Mouse (Mus musculus) neural tube, embryonic 13.5 days (tissue): ENCODE data around the gene Pidd1. TPM values are rescaled to one million over a fixed set of nuclear protein-coding genes. Genes with fewer than 3 reads are reported as not detected.
A peak's percentile ranks its signal among the peaks of the same experiment; 100 is the strongest.
"Not testable (repeated sequence)": the region's sequence is repeated elsewhere in the genome, so short reads cannot be mapped to it uniquely, and the experiment has no call there.

Source experiments
- ATAC-seq: fragments of 200-750 bp; cut with Nextera tagmentation; 2 replicates; pipeline ENCODE4 v1.8.0; 2017; ENCODE audit warnings: low read depth, mild to moderate bottlenecking, moderate TSS enrichment, moderate library complexity
- H3K27ac ChIP-seq: fragments of 300-500 bp; sonication (generic); replicated peaks from 2 replicates; pipeline ENCODE4 v1.5.1; 2015; ENCODE audit warnings: moderate library complexity, mild to moderate bottlenecking, inconsistent platforms
- H3K27me3 ChIP-seq: fragments of 300-500 bp; sonication (generic); 2 replicates; pipeline ENCODE4 v1.6.1; 2015; ENCODE audit warnings: mild to moderate bottlenecking, inconsistent platforms
- H3K36me3 ChIP-seq: fragments of 300-500 bp; sonication (generic); 2 replicates; pipeline ENCODE4 v1.6.1; 2015; ENCODE audit warnings: mild to moderate bottlenecking, inconsistent platforms
- H3K4me1 ChIP-seq: fragments of 300-500 bp; sonication (generic); replicated peaks from 2 replicates; pipeline ENCODE4 v1.6.1; 2015; ENCODE audit warnings: inconsistent platforms
- H3K4me2 ChIP-seq: fragments of 300-500 bp; sonication (generic); 2 replicates; pipeline ENCODE4 v1.6.1; 2015; ENCODE audit warnings: inconsistent platforms, mild to moderate bottlenecking, moderate library complexity
- H3K4me3 ChIP-seq: fragments of 300-500 bp; sonication (generic); 2 replicates; pipeline ENCODE4 v1.5.1; 2015; ENCODE audit warnings: mild to moderate bottlenecking, inconsistent platforms
- H3K9ac ChIP-seq: fragments of 300-500 bp; sonication (generic); 2 replicates; pipeline ENCODE4 v1.6.1; 2015; ENCODE audit warnings: moderate library complexity, mild to moderate bottlenecking, inconsistent platforms
- H3K9me3 ChIP-seq: fragments of 300-500 bp; sonication (generic); 2 replicates; pipeline ENCODE4 v1.6.1; 2016; ENCODE audit warnings: inconsistent platforms
- WGBS: fragments of 180-500 bp; shearing (Covaris S2); methylation state at CpG from one replicate; pipeline ENCODE4 v1.1.7; 2015; 5-methylcytosine and 5-hydroxymethylcytosine counted together
- polyA plus RNA-seq: library from polyadenylated mRNA; unstranded; fragments of >200 nt; fragmentation: Nextera tagmentation; extraction: Ambion mirVana; gene quantifications from 2 replicates; pipeline ENCODE4 v1.2.1, GENCODE M21; 2015

The Pidd1 gene
- polyA plus RNA-seq, 1 experiment from 2014 or later, result 3.9 TPM

DNA sequence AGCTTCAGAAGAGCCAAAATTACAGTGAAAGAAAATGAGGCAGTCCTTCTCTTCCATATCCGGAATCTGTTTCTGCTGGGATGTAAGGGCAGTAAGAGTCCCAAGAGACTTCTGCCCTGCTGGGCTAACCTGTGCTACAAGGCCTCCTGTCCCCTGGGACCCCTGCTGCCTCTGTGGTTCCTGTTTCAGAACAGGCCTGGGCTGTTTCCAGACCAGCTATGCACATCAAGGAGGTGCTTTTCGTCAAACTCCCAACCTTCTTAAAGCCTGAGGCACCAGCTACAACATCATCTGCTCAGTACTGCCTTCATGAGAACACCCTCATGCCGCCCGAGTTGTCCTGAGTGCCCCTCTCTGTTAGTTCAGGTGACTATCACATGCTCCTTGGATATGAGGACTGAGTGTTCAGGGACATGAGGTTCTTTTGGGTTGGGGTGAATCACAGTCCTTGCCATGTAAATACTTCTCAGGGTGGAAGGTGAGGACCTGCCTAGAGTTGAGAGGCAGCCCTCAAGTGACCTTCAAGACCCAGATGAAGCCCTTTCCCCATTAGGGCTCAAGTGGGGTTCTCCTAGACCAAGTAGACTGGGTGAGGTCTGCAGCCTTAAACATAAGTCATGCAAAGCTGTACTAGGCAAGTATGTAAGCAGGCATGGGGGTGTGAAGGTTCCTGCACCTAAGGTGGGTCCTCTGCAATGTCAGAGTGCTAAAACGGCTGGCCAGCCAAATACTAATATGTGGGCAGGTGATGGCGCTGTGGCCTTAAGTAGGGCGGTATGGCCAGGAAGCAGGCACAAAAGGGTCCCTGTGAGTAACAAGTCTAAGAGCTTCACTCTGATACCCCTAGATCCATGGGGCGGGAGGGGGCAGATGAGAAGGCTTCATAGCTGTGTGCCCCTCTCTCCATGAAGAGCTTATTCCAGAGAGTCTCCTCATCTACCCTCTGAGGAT, 25.8 kb downstream of the Pidd1 start:
- Histone ChIP-seq H3K4me3 (no peak overlapping the region), H3K36me3 (no peaks in the 10 kb centered on the region), H3K4me1 (peaks cover 12% of the 10 kb centered on the region), H3K9me3 (no peaks in the 10 kb centered on the region), H3K27ac (no peak overlapping the region), H3K27me3 (no peaks in the 10 kb centered on the region), H3K9ac (no peak overlapping the region), H3K4me2 (no peak overlapping the region)
- 76% methylated on average over 8 of the region's 8 CpGs for WGBS
- no peak for ATAC-seq

DNA sequence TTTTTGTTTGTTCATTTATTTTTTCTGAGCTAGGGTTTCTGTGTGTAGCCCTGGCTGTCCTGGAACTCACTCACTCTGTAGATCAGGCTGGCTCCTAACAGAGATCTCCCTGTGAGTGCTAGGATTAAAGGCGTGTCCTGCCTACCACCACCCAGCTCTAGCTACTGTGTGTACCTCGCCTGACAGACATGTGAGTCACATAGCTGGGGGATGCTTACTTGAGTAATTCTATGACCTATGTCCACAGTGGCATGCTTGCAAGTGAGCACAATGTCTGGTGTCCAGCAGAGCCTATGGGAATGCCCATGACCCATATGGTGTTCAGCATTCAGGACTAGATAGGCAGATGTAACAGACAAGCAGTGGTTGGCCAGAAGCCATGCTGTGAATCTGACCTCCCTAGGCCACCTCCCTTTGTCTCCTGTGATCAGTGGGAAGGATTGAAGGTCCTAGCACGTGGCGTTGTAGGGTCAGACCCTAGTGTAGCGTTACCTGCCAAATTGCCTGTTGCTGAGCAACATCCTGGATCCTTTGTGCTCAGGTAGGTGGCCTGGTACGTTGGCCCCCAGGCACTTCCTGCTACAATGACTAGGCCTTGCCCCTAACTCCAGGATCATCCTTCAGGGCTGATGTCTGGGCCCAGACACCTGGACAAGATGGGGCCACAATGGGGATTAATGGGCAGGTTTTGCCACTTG, 27.5 kb downstream of the Pidd1 start:
- H3K27me3 ChIP-seq, result no peaks in the 10 kb centered on the region
- H3K27ac ChIP-seq, result no peak overlapping the region
- H3K9ac ChIP-seq, result no peak overlapping the region
- H3K9me3 ChIP-seq, result no peaks in the 10 kb centered on the region
- H3K4me3 ChIP-seq, result no peak overlapping the region
- H3K36me3 ChIP-seq, result 0 out of 2 replicates have a peak, but pooled peaks cover 6% of the 10 kb centered on the region
- no peak overlapping the region for H3K4me2 ChIP-seq
- no peak for ATAC-seq
- peaks cover 16% of the 10 kb centered on the region for H3K4me1 ChIP-seq
- 78% methylated on average over 6 of the region's 6 CpGs for WGBS

GRCm38 (mm10) chr7:141413809-141414584, 29.8 kb downstream of the Pidd1 start, which contains the start of gene Gatd1:
Gene Gatd1, minus strand, starts transcription at chr7:141414136.
- peaks cover 26% of the 10 kb centered on the region for H3K36me3 ChIP-seq
- 0% methylated on average over 56 of the region's 56 CpGs for WGBS

GRCm38 (mm10) chr7:141413331-141413730, 30.5 kb downstream of the Pidd1 start:
- Histone ChIP-seq H3K4me1 (peaks cover 21% of the 10 kb centered on the region), H3K36me3 (peaks cover 33% of the 10 kb centered on the region), H3K4me2 (peak overlapping the region; percentile 78), H3K27ac (peak overlapping the region; percentile 92), H3K9me3 (no peaks in the 10 kb centered on the region), H3K4me3 (peak overlapping the region; percentile 77), H3K9ac (peak overlapping the region; percentile 90), H3K27me3 (no peaks in the 10 kb centered on the region)
- WGBS, result 3% methylated on average over 16 of the region's 16 CpGs
- peak; percentile 49 for ATAC-seq

More at GRCm38 (mm10) chr7:141413809-141414584, 29.8 kb downstream of the Pidd1 start, which contains the start of gene Gatd1:
- peak; percentile 91 for ATAC-seq
- Histone ChIP-seq H3K4me3 (peak within 1 kb of the TSS; percentile 77), H3K4me1 (peaks cover 20% of the 10 kb centered on the region), H3K27ac (peak within 1 kb of the TSS; percentile 92), H3K4me2 (peak within 1 kb of the TSS; percentile 78), H3K9ac (peak within 1 kb of the TSS; percentile 90), H3K27me3 (no peaks in the 10 kb centered on the region), H3K9me3 (no peaks in the 10 kb centered on the region)

GRCm38 (mm10) chr7:141411667-141412066, 32.2 kb downstream of the Pidd1 start:
- no peak for ATAC-seq
- H3K27me3 ChIP-seq, result no peaks in the 10 kb centered on the region
- no peak overlapping the region for H3K4me2 ChIP-seq
- H3K4me3 ChIP-seq, result no peak overlapping the region
- no peak overlapping the region for H3K27ac ChIP-seq
- peaks cover 21% of the 10 kb centered on the region for H3K4me1 ChIP-seq
- H3K9me3 ChIP-seq, result no peaks in the 10 kb centered on the region
- H3K9ac ChIP-seq, result no peak overlapping the region
- H3K36me3 ChIP-seq, result peaks cover 41% of the 10 kb centered on the region
- 88% methylated on average over 1 of the region's 1 CpGs for WGBS

DNA sequence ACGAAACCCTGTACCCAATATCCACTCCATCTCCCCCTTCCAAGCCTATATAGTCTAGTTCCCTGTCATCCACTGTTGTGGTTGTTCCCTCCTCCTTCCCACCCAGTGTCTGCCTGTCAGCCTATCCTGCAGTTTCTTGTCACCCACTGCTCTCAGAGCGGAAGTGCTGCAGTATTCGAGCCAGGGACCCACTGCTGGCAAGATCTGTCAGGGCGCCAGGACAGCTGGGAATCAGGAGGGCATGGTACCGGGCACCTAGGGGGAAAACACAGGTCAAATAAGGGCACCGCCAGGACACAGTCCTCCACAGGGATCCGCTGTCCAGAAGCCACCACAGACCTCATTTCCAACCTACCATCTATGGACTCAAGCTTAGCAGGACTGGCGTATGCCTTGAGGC, 33.2 kb downstream of the Pidd1 start:
- H3K27ac ChIP-seq, result no peak overlapping the region
- no peak overlapping the region; the same call in 1 of the 2 replicates for H3K9ac ChIP-seq
- no peak overlapping the region for H3K4me2 ChIP-seq
- no peak for ATAC-seq
- 93% methylated on average over 8 of the region's 8 CpGs for WGBS
- no peaks in the 10 kb centered on the region for H3K9me3 ChIP-seq
- no peak overlapping the region for H3K4me3 ChIP-seq
- no peaks in the 10 kb centered on the region for H3K27me3 ChIP-seq
- peaks cover 41% of the 10 kb centered on the region for H3K36me3 ChIP-seq
- H3K4me1 ChIP-seq, result peaks cover 21% of the 10 kb centered on the region

GRCm38 (mm10) chr7:141408833-141409232, 35.0 kb downstream of the Pidd1 start:
- WGBS, result 13% methylated on average over 11 of the region's 11 CpGs
- peaks cover 14% of the 10 kb centered on the region for H3K4me1 ChIP-seq
- no peak for ATAC-seq
- peak overlapping the region; percentile 18; the same call in 1 of the 2 replicates for H3K4me2 ChIP-seq
- H3K4me3 ChIP-seq, result no peak overlapping the region
- H3K27ac ChIP-seq, result no peak overlapping the region
- H3K9me3 ChIP-seq, result no peaks in the 10 kb centered on the region
- peaks cover 53% of the 10 kb centered on the region for H3K36me3 ChIP-seq
- H3K9ac ChIP-seq, result peak overlapping the region; percentile 53
- no peaks in the 10 kb centered on the region for H3K27me3 ChIP-seq

DNA sequence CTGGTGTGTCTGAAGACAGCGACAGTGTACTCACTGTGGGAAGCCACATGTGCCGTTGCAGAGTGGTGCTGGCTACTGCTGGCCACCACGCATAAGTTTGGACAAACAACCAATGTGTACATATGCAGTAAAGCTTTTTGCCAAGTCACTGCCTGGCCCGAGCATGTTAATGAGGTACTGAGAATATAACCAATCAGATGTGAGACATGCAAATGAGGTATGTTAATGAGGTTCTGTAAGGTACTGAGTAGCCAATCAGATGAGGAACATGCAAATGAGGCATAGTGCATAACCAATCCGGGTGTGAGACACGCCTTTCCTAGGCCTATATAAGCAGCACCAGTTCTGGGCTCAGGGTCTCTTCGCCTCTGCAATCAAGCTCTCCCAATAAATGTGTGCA, 36.2 kb downstream of the Pidd1 start:
- peaks cover 61% of the 10 kb centered on the region for H3K36me3 ChIP-seq
- not testable (repeated sequence) for H3K4me3 ChIP-seq, H3K4me1 ChIP-seq, H3K4me2 ChIP-seq, ATAC-seq, H3K9ac ChIP-seq, H3K27me3 ChIP-seq, H3K9me3 ChIP-seq, H3K27ac ChIP-seq
- WGBS, result 96% methylated on average over 7 of the region's 7 CpGs

DNA sequence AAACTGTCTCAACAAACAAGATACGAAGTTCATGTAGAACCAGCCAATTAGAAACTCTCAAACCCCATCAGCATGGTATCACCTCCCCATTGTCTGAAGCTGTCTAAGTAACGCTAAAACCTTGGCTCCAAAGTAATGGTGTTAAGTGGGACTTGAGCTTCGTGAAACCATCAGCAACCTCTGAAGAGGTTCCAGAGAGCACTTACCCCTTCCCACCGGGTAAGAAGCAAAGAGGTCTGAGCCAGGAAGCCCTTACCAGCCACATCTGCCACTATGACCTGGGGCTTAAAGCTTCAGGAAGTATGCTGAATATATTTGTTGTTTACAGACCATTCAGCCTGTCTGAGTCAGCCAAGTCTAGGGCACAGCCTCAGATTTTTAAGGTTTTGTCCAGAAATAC, 38.4 kb downstream of the Pidd1 start:
- ATAC-seq, result no peak
- H3K4me3 ChIP-seq, result no peak overlapping the region
- H3K9me3 ChIP-seq, result no peaks in the 10 kb centered on the region
- H3K4me1 ChIP-seq, result peaks cover 5% of the 10 kb centered on the region; the same call in 1 of the 2 replicates
- no peak overlapping the region for H3K27ac ChIP-seq
- H3K36me3 ChIP-seq, result peaks cover 71% of the 10 kb centered on the region
- 83% methylated on average over 4 of the region's 4 CpGs for whole genome bisulfite sequencing
- no peak overlapping the region for H3K9ac ChIP-seq
- no peaks in the 10 kb centered on the region for H3K27me3 ChIP-seq
- no peak overlapping the region for H3K4me2 ChIP-seq

GRCm38 (mm10) chr7:141403305-141403704, 40.5 kb downstream of the Pidd1 start:
- no peaks in the 10 kb centered on the region for H3K4me1 ChIP-seq
- H3K9me3 ChIP-seq, result no peaks in the 10 kb centered on the region
- peak; percentile 15; the same call in 1 of the 2 replicates for ATAC-seq
- no peak overlapping the region for H3K27ac ChIP-seq
- no peak overlapping the region for H3K4me3 ChIP-seq
- H3K36me3 ChIP-seq, result peaks cover 71% of the 10 kb centered on the region
- no peak overlapping the region for H3K9ac ChIP-seq
- H3K27me3 ChIP-seq, result no peaks in the 10 kb centered on the region
- no peak overlapping the region for H3K4me2 ChIP-seq
- WGBS, result 43% methylated on average over 5 of the region's 5 CpGs

GRCm38 (mm10) chr7:141395348-141395747, 48.5 kb downstream of the Pidd1 start:
- ATAC-seq, result no peak
- H3K36me3 ChIP-seq, result peaks cover 43% of the 10 kb centered on the region
- no peak overlapping the region for H3K4me2 ChIP-seq
- H3K4me1 ChIP-seq, result peaks cover 17% of the 10 kb centered on the region
- peaks cover 2% of the 10 kb centered on the region; the same call in 1 of the 2 replicates for H3K27me3 ChIP-seq
- WGBS, result 83% methylated on average over 1 of the region's 1 CpGs
- no peaks in the 10 kb centered on the region for H3K9me3 ChIP-seq
- no peak overlapping the region for H3K27ac ChIP-seq
- no peak overlapping the region for H3K4me3 ChIP-seq
- peak overlapping the region; percentile 22; the same call in 1 of the 2 replicates for H3K9ac ChIP-seq
